Comparison of ENCODE assay signal across 12 mouse cellular contexts in genomic region chr6:144361267-144362038, GRCm38 (mm10).
DNase-seq lines count a peak whose midpoint lies in the region; ATAC-seq lines count a peak whose summit lies in the region.
"Had no signal": no experiment of that assay in that cellular context is flagged by ENCODE, and none has a peak within 500 bp of the region (broad histone marks: within the 10 kb centered on the region; RNA-seq: fewer than 3 reads in every experiment).

No protein-coding gene starts in this region.

- 19% methylated on average over 5 of the region's 5 CpGs for WGBS in kidney, embryonic 14.5 days
- 5% methylated on average over 5 of the region's 5 CpGs for WGBS in limb, embryonic 11.5 days

- no peak overlapping the region for H3K27ac ChIP-seq in kidney, embryonic 14.5 days (ENCODE audit: low read depth, low read length)
- H3K27ac ChIP-seq in limb, embryonic 11.5 days (replicated peaks; ENCODE audit: low read depth, low read length): no peak overlapping the region
- H3K27ac ChIP-seq: hindbrain, embryonic 14.5 days; limb, embryonic 15.5 days had no signal

- H3K4me2 ChIP-seq in kidney, embryonic 14.5 days (replicated peaks; ENCODE audit: low read depth, low read length): no peak overlapping the region
- no peak overlapping the region for H3K4me2 ChIP-seq in limb, embryonic 11.5 days (ENCODE audit: low read depth, severe bottlenecking)
- H3K4me2 ChIP-seq: hindbrain, embryonic 14.5 days; limb, embryonic 15.5 days had no signal

- no peak overlapping the region for H3K4me3 ChIP-seq in kidney, embryonic 14.5 days (ENCODE audit: low read length)
- no peak overlapping the region for H3K4me3 ChIP-seq in limb, embryonic 11.5 days (ENCODE audit: low read depth, low read length)
- H3K4me3 ChIP-seq: limb, embryonic 15.5 days had no signal

- 0 out of 2 replicates have a peak, but pooled peaks cover 4% of the 10 kb centered on the region for H3K9me3 ChIP-seq in kidney, embryonic 14.5 days (ENCODE audit: control insufficient read depth, low read length)
- H3K9me3 ChIP-seq in limb, embryonic 11.5 days (ENCODE audit: control insufficient read depth, low read length): no peaks in the 10 kb centered on the region
- H3K9me3 ChIP-seq: limb, embryonic 15.5 days had no signal

- no peak overlapping the region for H3K9ac ChIP-seq in kidney, embryonic 14.5 days (ENCODE audit: low read depth, low read length)
- H3K9ac ChIP-seq in limb, embryonic 11.5 days (ENCODE audit: low read length): no peak overlapping the region
- H3K9ac ChIP-seq: hindbrain, embryonic 14.5 days; limb, embryonic 15.5 days had no signal

- H3K36me3 ChIP-seq in kidney, embryonic 14.5 days (ENCODE audit: control insufficient read depth, insufficient read depth, low read length): no peaks in the 10 kb centered on the region
- H3K36me3 ChIP-seq in limb, embryonic 11.5 days (ENCODE audit: control insufficient read depth, insufficient read depth, low read length): no peaks in the 10 kb centered on the region
- H3K36me3 ChIP-seq: limb, embryonic 15.5 days had no signal

- ATAC-seq in kidney, embryonic 14.5 days (ENCODE audit: low FRiP score, low TSS enrichment): peak; percentile 66; the same call in 1 of the 2 replicates
- ATAC-seq in limb, embryonic 11.5 days (ENCODE audit: insufficient number of reproducible peaks, low FRiP score, low TSS enrichment, low read depth): no peak

- no peaks in the 10 kb centered on the region for H3K27me3 ChIP-seq in kidney, embryonic 14.5 days (ENCODE audit: control insufficient read depth, insufficient read depth, low read length)
- H3K27me3 ChIP-seq in limb, embryonic 11.5 days (ENCODE audit: control insufficient read depth, insufficient read depth, low read length): no peaks in the 10 kb centered on the region
- H3K27me3 ChIP-seq: limb, embryonic 15.5 days had no signal

- no peak for DNase-seq in kidney, adult 8-10 months
- DNase-seq in ES-CJ7 (ENCODE audit: low read depth, low spot score) (peak; percentile 99), WW6 (ENCODE audit: low read depth, low spot score) (peak; percentile 70)
- DNase-seq in limb, embryonic 11.5 days (ENCODE audit: low spot score): peak; percentile 44
- no peak for DNase-seq in cerebellum, adult 11 months
- no peak for DNase-seq in spleen, postnatal 14 days (ENCODE audit: low spot score in 2 of 2)
- no peak for DNase-seq in cerebellum, adult 18-20 months
- DNase-seq: cerebellum, postnatal 25 days; right cerebral cortex, postnatal 14 days had no signal

- 0 out of 2 replicates have a peak, but pooled peaks cover 3% of the 10 kb centered on the region for H3K4me1 ChIP-seq in kidney, embryonic 14.5 days (ENCODE audit: control insufficient read depth, insufficient read depth, low read length)
- H3K4me1 ChIP-seq in limb, embryonic 11.5 days (ENCODE audit: control insufficient read depth, insufficient read depth, low read length): peaks cover 6% of the 10 kb centered on the region; the same call in 1 of the 2 replicates
- H3K4me1 ChIP-seq: limb, embryonic 15.5 days had no signal

Comparison
In these comparisons a context has a peak if more than half of its experiments do, and no peak if none do; other contexts are left out.
1. DNase-seq: peak in ES-CJ7 (single experiment), WW6 (single experiment) and limb, embryonic 11.5 days (single experiment); none in kidney, adult 8-10 months (0 of 2), cerebellum, adult 11 months (single experiment), spleen, postnatal 14 days (0 of 2) and cerebellum, adult 18-20 months (0 of 2).